Mouse (Mus musculus) ES-Bruce4 (cell line): ENCODE measurements around the gene Gm29776.

Experiments
- CTCF ChIP-seq: IDR thresholded peaks from one replicate; pipeline ENCODE4 v1.8.1; 2011; ENCODE audit warnings: low read depth, low read length
- POLR2A ChIP-seq: IDR thresholded peaks from one replicate; pipeline ENCODE4 v1.8.1; 2011; ENCODE audit warnings: low read length; ENCODE audit not compliant: insufficient read depth

- TF ChIP-seq CTCF (no peak), POLR2A (no peak)
Observed at GRCm38 (mm10) chr14:54746038-54746437, 47.4 kb upstream of the Gm29776 start.
